ENCODE assay signal across 8 mouse cellular contexts in the genomic region with DNA sequence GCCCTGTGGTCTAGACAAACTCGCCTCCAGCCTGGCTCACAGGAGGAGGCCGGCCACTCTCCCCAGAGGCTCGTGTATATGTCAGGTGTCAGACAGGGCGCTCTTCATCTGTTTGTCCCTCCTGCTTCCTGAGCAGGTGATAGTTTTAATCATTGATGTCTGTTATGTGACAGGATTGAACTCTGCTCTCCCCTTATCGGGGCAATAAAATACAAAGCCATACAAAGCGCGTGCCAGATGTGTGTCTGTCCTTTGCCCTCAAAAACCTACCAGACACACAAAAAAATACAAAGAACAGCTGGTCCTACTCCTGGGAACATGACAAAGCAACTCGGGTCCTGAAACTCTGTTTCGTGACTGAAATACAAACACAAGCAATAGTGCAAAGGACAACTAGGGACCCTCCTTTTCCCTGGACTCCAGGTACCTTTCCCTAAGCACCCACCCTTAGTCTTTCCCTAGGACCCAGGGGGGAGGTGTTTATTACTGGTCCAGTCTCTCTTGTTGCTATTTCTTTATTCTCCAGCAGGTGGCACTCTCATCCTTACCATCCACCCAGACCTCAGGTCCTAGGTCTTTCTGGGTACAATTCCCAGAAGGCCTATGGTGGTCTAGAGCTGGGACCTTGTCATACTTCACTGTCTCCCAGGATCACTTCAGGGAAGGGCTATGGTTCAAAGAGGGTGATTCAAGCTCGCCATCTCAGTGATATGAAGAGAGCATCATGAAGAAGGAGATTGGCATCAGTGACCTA. TPM values are rescaled to one million over a fixed set of nuclear protein-coding genes. Genes with fewer than 3 reads are reported as not detected.
DNase-seq lines count a peak whose midpoint lies in the region; ATAC-seq and TF ChIP-seq lines count a peak whose summit lies in the region.

No protein-coding gene starts in this region.

- peak; percentile 48 for ATAC-seq in forebrain, postnatal 0 days
- 0 out of 2 replicates have a peak, but pooled peaks have one; percentile 12 for ATAC-seq in kidney, embryonic 16.5 days (ENCODE audit: low FRiP score, low TSS enrichment)

- DNase-seq in cerebellum, adult 11 months, result peak; percentile 42
- no peak for DNase-seq in cerebellum, adult 11-12 months
- peak; percentile 65 for DNase-seq in A20 (ENCODE audit: low read depth, low spot score)
- peak; percentile 51 for DNase-seq in c-Kit-positive CD71-positive TER-119-positive erythroid progenitor cells, embryonic 14.5 days (ENCODE audit: low spot score)
- peak; percentile 82 for DNase-seq in forebrain, postnatal 0 days
- peak; percentile 34 for DNase-seq in lung, postnatal 25 days (ENCODE audit: low spot score)
- peak; percentile 63 for DNase-seq in splenic B cell, adult 2 months (ENCODE audit: low read depth, low spot score)

- H3K4me1 ChIP-seq in forebrain, postnatal 0 days (ENCODE audit: insufficient read depth), result no peaks in the 10 kb centered on the region
- no peaks in the 10 kb centered on the region for H3K4me1 ChIP-seq in kidney, embryonic 16.5 days (ENCODE audit: insufficient read depth, low read length)

- 34% methylated on average over 10 of the region's 10 CpGs for WGBS in forebrain, postnatal 0 days
- 16% methylated on average over 10 of the region's 10 CpGs for WGBS in kidney, embryonic 16.5 days

- peaks cover 3% of the 10 kb centered on the region for H3K27me3 ChIP-seq in forebrain, postnatal 0 days (ENCODE audit: insufficient read depth, low read length)
- peaks cover 12% of the 10 kb centered on the region; the same call in 1 of the 2 replicates for H3K27me3 ChIP-seq in kidney, embryonic 16.5 days (ENCODE audit: insufficient read depth, low read length)
- H3K27me3 ChIP-seq in splenic B cell, adult 2 months (ENCODE audit: control insufficient read depth, insufficient read depth, low read length, poor library complexity, severe bottlenecking), result no peaks in the 10 kb centered on the region

- H3K36me3 ChIP-seq in forebrain, postnatal 0 days (ENCODE audit: insufficient read depth), result no peaks in the 10 kb centered on the region
- no peaks in the 10 kb centered on the region for H3K36me3 ChIP-seq in kidney, embryonic 16.5 days (ENCODE audit: insufficient read depth, low read length)
- H3K36me3 ChIP-seq in splenic B cell, adult 2 months (ENCODE audit: control insufficient read depth, insufficient read depth, low read length, poor library complexity, severe bottlenecking), result no peaks in the 10 kb centered on the region

- no peaks in the 10 kb centered on the region for H3K9me3 ChIP-seq in forebrain, postnatal 0 days (ENCODE audit: low read length)
- H3K9me3 ChIP-seq in kidney, embryonic 16.5 days (ENCODE audit: low read length), result peaks cover 5% of the 10 kb centered on the region

- H3K4me2 ChIP-seq in forebrain, postnatal 0 days (ENCODE audit: low read depth), result no peak overlapping the region
- no peak overlapping the region for H3K4me2 ChIP-seq in kidney, embryonic 16.5 days (replicated peaks; ENCODE audit: low read depth, low read length)

- no peak overlapping the region for H3K9ac ChIP-seq in forebrain, postnatal 0 days
- H3K9ac ChIP-seq in kidney, embryonic 16.5 days (replicated peaks; ENCODE audit: low read length), result no peak overlapping the region

- peak; percentile 89 for TF ChIP-seq CTCF in forebrain, postnatal 0 days (IDR thresholded peaks at IDR 0.05; ENCODE audit: low read depth)

- H3K27ac ChIP-seq in forebrain, postnatal 0 days (ENCODE audit: low read depth, low read length), result no peak overlapping the region
- no peak overlapping the region for H3K27ac ChIP-seq in kidney, embryonic 16.5 days (ENCODE audit: low read length)

- no peak overlapping the region for H3K4me3 ChIP-seq in forebrain, postnatal 0 days (ENCODE audit: low read depth, low read length)
- no peak overlapping the region for H3K4me3 ChIP-seq in kidney, embryonic 16.5 days (ENCODE audit: low read length)

RNA-seq across cellular contexts. Expression of a gene that starts 10.4 kb away (rescaled TPM):
- total RNA-seq in forebrain, postnatal 0 days (2014; rRNA removed), result 4.4 and 6.1 TPM in 2 replicates
- 4.1 and 8.1 TPM in 2 replicates for polyA plus RNA-seq in forebrain, postnatal 0 days (2015; fragmentation: Nextera tagmentation; extraction: Ambion mirVana)
- not detected in 2 replicates for polyA plus RNA-seq in kidney, embryonic 16.5 days (2015; fragmentation: Nextera tagmentation; extraction: Ambion mirVana)

RNA-seq across cellular contexts. Expression of a gene that starts 14.0 kb away (rescaled TPM):
- total RNA-seq in forebrain, postnatal 0 days (2014; rRNA removed), result 0.62 TPM in 2 replicates
- polyA plus RNA-seq in forebrain, postnatal 0 days (2015; fragmentation: Nextera tagmentation; extraction: Ambion mirVana), result 0.40 and 0.97 TPM in 2 replicates
- polyA plus RNA-seq in kidney, embryonic 16.5 days (2015; fragmentation: Nextera tagmentation; extraction: Ambion mirVana), result 8.9 and 10.0 TPM in 2 replicates
